Mouse (Mus musculus) embryonic fibroblast, embryonic 13.5 days (primary cell): Measurements from ENCODE around the gene Fetub.

ENCODE experiments used
- CTCF ChIP-seq: IDR thresholded peaks from 2 replicates; pipeline ENCODE4 v1.5.1; 2011; ENCODE audit warnings: mild to moderate bottlenecking, control low read depth, low read length, moderate library complexity, borderline replicate concordance; ENCODE audit not compliant: insufficient read depth
- POLR2A ChIP-seq: IDR thresholded peaks from 2 replicates; pipeline ENCODE4 v1.6.1; 2011; ENCODE audit warnings: low read depth, mild to moderate bottlenecking, control low read depth, low read length, moderate library complexity

GRCm38 (mm10) chr16:22922433-22922832 is 4.3 kb downstream of the Fetub start:
- TF ChIP-seq POLR2A (no peak), CTCF (no peak)
